Comparison of ENCODE assay signal across 9 mouse cellular contexts in the genomic region with DNA sequence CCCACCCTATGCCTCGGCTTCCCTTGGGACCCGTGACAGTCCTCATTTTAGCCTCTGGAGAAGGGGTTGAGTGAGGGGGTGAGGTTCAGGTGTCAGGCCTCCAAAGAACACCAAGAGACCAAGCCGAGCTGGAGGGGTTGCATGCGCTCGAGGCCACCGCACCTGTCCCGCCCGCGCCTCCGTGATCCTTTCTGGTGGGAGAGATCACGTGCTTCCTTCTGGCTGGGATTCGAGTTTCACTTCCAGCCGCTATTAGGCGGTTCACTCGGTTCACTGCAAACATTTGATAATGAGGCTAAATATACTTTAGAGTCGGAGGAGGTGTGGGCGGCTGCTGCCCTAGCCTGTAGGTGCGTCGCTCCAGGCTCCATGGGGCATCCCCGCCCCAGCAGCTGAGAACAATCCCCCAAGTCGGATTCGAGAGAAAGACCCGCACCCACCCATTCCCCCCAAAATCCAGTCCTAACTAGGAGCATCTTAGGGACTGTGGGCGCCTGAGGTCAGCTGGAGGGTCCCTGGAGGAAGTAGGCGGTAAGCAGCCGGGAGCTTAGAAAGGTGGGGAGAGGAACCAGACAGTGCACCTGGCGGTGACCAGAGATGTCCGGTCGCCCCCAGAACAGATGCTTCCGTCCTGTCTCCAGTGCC. TPM values are rescaled to one million over a fixed set of nuclear protein-coding genes. Genes with fewer than 3 reads are reported as not detected.
DNase-seq lines count a peak whose midpoint lies in the region; ATAC-seq lines count a peak whose summit lies in the region.
"Had no signal": no experiment of that assay in that cellular context is flagged by ENCODE, and none has a peak within 500 bp of the region (broad histone marks: within the 10 kb centered on the region; RNA-seq: fewer than 3 reads in every experiment).

No protein-coding gene starts in this region.

- peaks cover 54% of the 10 kb centered on the region for H3K27me3 ChIP-seq in embryonic facial prominence, embryonic 11.5 days (ENCODE audit: control insufficient read depth, insufficient read depth, low read length)
- H3K27me3 ChIP-seq in stomach, embryonic 15.5 days (replicated peaks): peaks cover 26% of the 10 kb centered on the region
- H3K27me3 ChIP-seq: Patski had no signal

- no peaks in the 10 kb centered on the region for H3K9me3 ChIP-seq in embryonic facial prominence, embryonic 11.5 days (replicated peaks; ENCODE audit: control insufficient read depth, low read length)
- no peaks in the 10 kb centered on the region for H3K9me3 ChIP-seq in stomach, embryonic 15.5 days

- peaks cover 14% of the 10 kb centered on the region for H3K4me1 ChIP-seq in embryonic facial prominence, embryonic 11.5 days (ENCODE audit: control insufficient read depth, insufficient read depth, low read length)
- peaks cover 48% of the 10 kb centered on the region for H3K4me1 ChIP-seq in stomach, embryonic 15.5 days

- ATAC-seq in embryonic facial prominence, embryonic 11.5 days (replicated peaks; ENCODE audit: insufficient number of reproducible peaks, low FRiP score, low TSS enrichment, low read depth): no peak
- peak; percentile 33 for ATAC-seq in stomach, embryonic 15.5 days (ENCODE audit: insufficient read depth, low FRiP score, low read depth)
- ATAC-seq: Patski had no signal

- H3K9ac ChIP-seq in embryonic facial prominence, embryonic 11.5 days (replicated peaks; ENCODE audit: low read length): no peak overlapping the region
- H3K9ac ChIP-seq in stomach, embryonic 15.5 days: no peak overlapping the region

- peak overlapping the region; percentile 34 for H3K4me2 ChIP-seq in embryonic facial prominence, embryonic 11.5 days (ENCODE audit: low read depth, low read length)
- H3K4me2 ChIP-seq in stomach, embryonic 15.5 days: peak overlapping the region; percentile 91

- no peak overlapping the region; the same call in 1 of the 2 replicates for H3K4me3 ChIP-seq in embryonic facial prominence, embryonic 11.5 days (ENCODE audit: low read depth, low read length)
- peak overlapping the region; percentile 76 for H3K4me3 ChIP-seq in stomach, embryonic 15.5 days (replicated peaks)

- WGBS in embryonic facial prominence, embryonic 11.5 days: under 1% methylated on average over 30 of the region's 30 CpGs
- WGBS in stomach, embryonic 15.5 days: 2% methylated on average over 30 of the region's 30 CpGs

- H3K36me3 ChIP-seq in embryonic facial prominence, embryonic 11.5 days (replicated peaks; ENCODE audit: control insufficient read depth, insufficient read depth, low read depth, low read length): no peaks in the 10 kb centered on the region
- no peaks in the 10 kb centered on the region for H3K36me3 ChIP-seq in stomach, embryonic 15.5 days

- DNase-seq in left cerebral cortex, postnatal 14 days (ENCODE audit: low spot score in 2 of 2): peak; percentile 37 to 52
- no peak for DNase-seq in left cerebral cortex, adult 8-10 months (ENCODE audit: low spot score in 2 of 2)
- peak; percentile 59 for DNase-seq in embryonic facial prominence, embryonic 11.5 days (ENCODE audit: low spot score)
- peak; percentile 83 to 86 for DNase-seq in heart, postnatal 10 days
- peak; percentile 60 to 80 for DNase-seq in kidney, postnatal 25 days
- DNase-seq in lung, postnatal 4 days: peak; percentile 40 to 61
- no peak for DNase-seq in thymus, postnatal 25 days

- intact Hi-C loops in left cerebral cortex, postnatal 14 days (cut with DNase I): loop anchor here (5.0 to 10.0 kb wide), 4 partner anchors 84 to 177 kb away; no protein-coding TSS in a partner anchor
- intact Hi-C loops in heart, postnatal 10 days (cut with DNase I): loop anchor here (5.0 kb wide), 1 partner anchor 84 kb away; no protein-coding TSS in a partner anchor

- no peak overlapping the region for H3K27ac ChIP-seq in embryonic facial prominence, embryonic 11.5 days (replicated peaks; ENCODE audit: low read depth, low read length)
- peak overlapping the region; percentile 65; the same call in 1 of the 2 replicates for H3K27ac ChIP-seq in stomach, embryonic 15.5 days

RNA-seq across cellular contexts. Expression of gene Pdgfa, which starts 0.9 kb away (rescaled TPM):
- total RNA-seq in left cerebral cortex, postnatal 14 days (2021): 10 to 100 TPM; 52.1 to 57.9 TPM
- total RNA-seq in left cerebral cortex, adult 8-10 months (2022): 10 to 100 TPM; 41.9 to 48.3 (median 44.5) TPM
- polyA plus RNA-seq in embryonic facial prominence, embryonic 11.5 days (2014; fragmentation: Nextera tagmentation; extraction: Ambion mirVana): 34.5 and 39.3 TPM in 2 replicates
- 10 to 100 TPM; 34.1 to 45.2 TPM for total RNA-seq in heart, postnatal 10 days (2021)
- polyA plus RNA-seq in stomach, embryonic 15.5 days (2015; fragmentation: Nextera tagmentation; extraction: Ambion mirVana): 48.7 and 58.7 TPM in 2 replicates

Comparison
In these comparisons a context has a peak if more than half of its experiments do, and no peak if none do; other contexts are left out.
1. DNase-seq: peak in left cerebral cortex, postnatal 14 days (2 of 2), embryonic facial prominence, embryonic 11.5 days (single experiment), heart, postnatal 10 days (2 of 2), kidney, postnatal 25 days (2 of 2) and lung, postnatal 4 days (2 of 2); none in left cerebral cortex, adult 8-10 months (0 of 2) and thymus, postnatal 25 days (single experiment).